Mouse (Mus musculus) T-helper 1 cell (primary cell): ENCODE data around the gene 4921511M17Rik.
"Not testable (repeated sequence)": the region's sequence is repeated elsewhere in the genome, so short reads cannot be mapped to it uniquely, and the experiment has no call there.

Experiments used
- in situ Hi-C: fragments of 300-600 bp; cut with MboI, MseI; formaldehyde crosslinking; loops from one replicate; pipeline ENCODE4 v1.15.1; 2025; ENCODE audit warnings: high pct_unique_total_duplicates

Gene 4921511M17Rik

DNA sequence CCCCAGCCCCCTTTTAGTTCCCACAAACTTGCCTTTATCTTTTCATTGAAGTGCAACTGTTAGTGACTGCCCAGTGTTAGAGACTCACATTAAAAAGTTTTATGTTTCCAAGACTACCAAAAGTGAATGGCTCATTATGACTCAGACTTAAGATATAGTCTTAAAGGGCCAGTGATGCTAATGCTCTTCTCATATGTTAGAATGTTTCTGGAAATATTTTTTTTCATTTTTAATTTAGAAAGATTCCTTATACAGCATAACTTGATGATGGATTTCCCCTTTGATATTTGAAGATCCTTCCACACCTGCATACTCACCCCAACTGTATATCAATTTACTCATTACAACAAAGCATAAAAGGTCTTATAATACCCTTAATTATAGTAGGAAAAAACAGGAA lies at the start of gene 4921511M17Rik:
Gene 4921511M17Rik, minus strand, starts transcription at position 101 of the 400 bp plus-strand sequence.
- in situ Hi-C loops: not testable (repeated sequence)

DNA sequence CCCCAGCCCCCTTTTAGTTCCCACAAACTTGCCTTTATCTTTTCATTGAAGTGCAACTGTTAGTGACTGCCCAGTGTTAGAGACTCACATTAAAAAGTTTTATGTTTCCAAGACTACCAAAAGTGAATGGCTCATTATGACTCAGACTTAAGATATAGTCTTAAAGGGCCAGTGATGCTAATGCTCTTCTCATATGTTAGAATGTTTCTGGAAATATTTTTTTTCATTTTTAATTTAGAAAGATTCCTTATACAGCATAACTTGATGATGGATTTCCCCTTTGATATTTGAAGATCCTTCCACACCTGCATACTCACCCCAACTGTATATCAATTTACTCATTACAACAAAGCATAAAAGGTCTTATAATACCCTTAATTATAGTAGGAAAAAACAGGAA lies 21.3 kb upstream of the 4921511M17Rik start, which contains the start of gene Gm10057:
Gene Gm10057, minus strand, starts transcription at position 101 of the 400 bp plus-strand sequence.
- in situ Hi-C loops: not testable (repeated sequence)

DNA sequence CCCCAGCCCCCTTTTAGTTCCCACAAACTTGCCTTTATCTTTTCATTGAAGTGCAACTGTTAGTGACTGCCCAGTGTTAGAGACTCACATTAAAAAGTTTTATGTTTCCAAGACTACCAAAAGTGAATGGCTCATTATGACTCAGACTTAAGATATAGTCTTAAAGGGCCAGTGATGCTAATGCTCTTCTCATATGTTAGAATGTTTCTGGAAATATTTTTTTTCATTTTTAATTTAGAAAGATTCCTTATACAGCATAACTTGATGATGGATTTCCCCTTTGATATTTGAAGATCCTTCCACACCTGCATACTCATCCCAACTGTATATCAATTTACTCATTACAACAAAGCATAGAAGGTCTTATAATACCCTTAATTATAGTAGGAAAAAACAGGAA lies 21.1 kb downstream of the 4921511M17Rik start, which contains the start of gene Samt1:
Gene Samt1, minus strand, starts transcription at position 101 of the 400 bp plus-strand sequence.
- in situ Hi-C loops: loop anchor here (10.0 kb wide), 1 partner anchor 132 kb away; no protein-coding TSS in a partner anchor

DNA sequence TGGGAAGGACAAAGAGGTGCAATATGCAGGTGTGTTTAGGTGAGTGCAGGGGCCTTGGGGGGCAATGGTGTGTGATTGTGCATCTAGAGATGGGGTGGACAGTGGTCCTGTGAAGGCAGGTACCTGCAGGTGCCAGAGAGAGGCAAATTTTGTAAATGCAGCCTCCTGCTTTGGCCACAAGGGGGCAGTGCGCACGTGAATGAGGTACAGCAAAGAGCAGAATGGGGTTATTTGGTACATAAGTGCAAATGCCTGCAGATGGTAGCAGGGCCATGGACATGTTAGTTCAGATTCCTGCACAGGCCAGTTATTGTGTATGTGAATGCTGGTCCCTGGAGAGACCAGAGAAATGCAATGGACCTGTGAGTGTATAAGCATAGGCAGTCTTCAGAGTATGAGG lies 56.7 kb downstream of the 4921511M17Rik start:
- in situ Hi-C loops: not testable (repeated sequence)

DNA sequence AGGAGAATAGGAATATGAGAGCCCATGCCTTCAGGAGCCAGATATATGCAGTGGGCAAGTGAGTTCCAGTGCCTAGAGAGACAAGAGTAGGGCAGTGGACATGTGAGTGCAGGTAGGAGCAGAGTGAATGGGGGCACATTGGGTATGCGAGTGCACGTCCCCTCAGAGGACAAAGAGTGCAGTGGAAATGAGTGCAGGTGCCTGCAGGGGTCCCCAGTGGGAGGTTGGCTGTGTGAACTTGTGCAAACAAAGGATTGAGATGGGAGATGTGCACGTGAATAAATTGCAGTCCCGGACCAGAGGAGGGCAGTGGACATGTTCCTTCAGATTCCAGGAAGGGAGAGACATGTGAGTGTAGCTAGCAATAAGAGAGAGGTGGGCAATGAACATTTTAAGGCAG lies 57.2 kb downstream of the 4921511M17Rik start:
- in situ Hi-C loops: not testable (repeated sequence)

DNA sequence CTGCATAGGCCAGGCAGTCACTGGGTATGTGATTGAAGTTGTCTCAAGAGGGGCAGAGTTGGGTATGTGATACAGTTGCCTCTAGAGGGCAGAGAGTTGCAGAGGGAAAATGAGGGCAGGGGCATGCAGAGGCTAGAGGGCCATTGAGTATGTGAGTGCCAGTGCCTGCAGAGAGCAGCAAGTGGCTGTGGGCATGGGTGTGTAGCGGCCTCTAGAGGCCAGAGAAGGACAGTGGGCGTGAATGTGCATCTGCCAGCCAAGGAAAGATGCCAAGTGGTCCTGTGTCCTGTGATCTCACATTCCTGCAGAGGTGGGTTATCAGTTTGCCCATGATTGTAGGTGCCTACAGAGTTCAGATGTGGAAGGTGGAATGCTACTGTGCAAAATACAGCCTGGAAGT lies 59.2 kb downstream of the 4921511M17Rik start:
- in situ Hi-C loops: no loop called here
